Mouse (Mus musculus): ENCODE measurements around the gene Hist1h2bp.
"Not testable (repeated sequence)": the region's sequence is repeated elsewhere in the genome, so short reads cannot be mapped to it uniquely, and the experiment has no call there.

DNA sequence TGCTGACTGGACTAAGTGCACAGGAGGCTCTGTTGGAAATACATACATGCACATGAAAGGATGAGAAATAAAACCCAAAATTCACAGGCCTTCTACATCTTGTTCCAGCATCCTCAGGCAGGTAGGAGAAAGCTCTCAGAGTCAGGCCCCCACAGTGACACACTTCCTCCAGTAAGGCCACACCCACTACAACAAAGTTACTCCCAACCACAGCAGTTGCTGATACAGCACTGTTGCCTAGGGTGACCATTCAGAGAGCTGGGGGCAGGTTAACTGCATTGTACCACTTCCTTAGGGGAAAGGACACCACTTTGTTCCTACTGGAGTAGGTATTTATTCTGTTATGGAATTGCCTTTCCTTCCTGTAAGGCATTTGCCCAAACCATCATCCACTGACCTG lies 9.9 kb downstream of the Hist1h2bp start:
- not testable (repeated sequence) for TF ChIP-seq ZNF384, CHD2 (IDR thresholded peaks at IDR 0.05; ENCODE audit: low read depth, low read length)
